Mouse (Mus musculus) G1E (cell line): ENCODE results near the gene Gm13539.

ENCODE experiments used
- CTCF ChIP-seq: IDR thresholded peaks from 2 replicates; pipeline ENCODE4 v1.5.1; 2012; ENCODE audit warnings: low read depth, low read length, inconsistent platforms, mixed read lengths
- GATA1 ChIP-seq: IDR thresholded peaks from 2 replicates; pipeline ENCODE4 v1.6.1; 2012; ENCODE audit warnings: borderline replicate concordance, low read length, inconsistent platforms, mixed read lengths
- POLR2AphosphoS5 ChIP-seq: IDR thresholded peaks from 2 replicates; pipeline ENCODE4 v1.6.1; 2012; ENCODE audit warnings: low read depth, low read length, inconsistent platforms; ENCODE audit not compliant: insufficient replicate concordance
- TAL1 ChIP-seq: conservative IDR thresholded peaks from 2 replicates; pipeline ENCODE4 v1.6.1; 2012; ENCODE audit warnings: low read depth, low read length, inconsistent platforms, mixed read lengths

GRCm38 (mm10) chr2:25754201-25754600 is 27.9 kb upstream of the Gm13539 start:
- no peak for TF ChIP-seq CTCF
- no peak for TF ChIP-seq GATA1
- TF ChIP-seq TAL1, result no peak
- no peak for TF ChIP-seq POLR2AphosphoS5
